In the genomic region with DNA sequence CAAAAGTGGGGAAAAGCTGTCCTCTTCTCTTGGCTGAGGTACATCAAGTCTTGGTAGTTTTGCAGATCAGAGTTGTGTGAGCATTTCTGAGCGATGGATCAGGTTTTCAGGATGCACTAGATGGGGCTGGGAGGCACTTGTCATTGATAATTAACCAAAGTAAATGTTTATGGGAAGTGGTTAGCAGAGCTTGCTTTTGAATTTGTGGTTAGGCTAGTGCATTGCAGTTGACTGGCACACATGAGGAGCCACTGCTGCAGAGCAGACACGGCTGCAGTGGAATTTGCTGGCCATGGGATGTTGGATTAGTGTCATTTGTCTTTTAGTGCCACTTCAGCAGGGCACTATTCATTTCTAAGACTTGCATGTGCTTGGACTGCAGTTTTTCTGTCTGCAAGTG, we compare ENCODE assay signal across 13 mouse cellular contexts. TPM values are rescaled to one million over a fixed set of nuclear protein-coding genes. Genes with fewer than 3 reads are reported as not detected.
A peak's percentile ranks its signal among the peaks of the same experiment; 100 is the strongest.
DNase-seq lines count a peak whose midpoint lies in the region; ATAC-seq and TF ChIP-seq lines count a peak whose summit lies in the region.
"Had no signal": no experiment of that assay in that cellular context is flagged by ENCODE, and none has a peak within 500 bp of the region (broad histone marks: within the 10 kb centered on the region; RNA-seq: fewer than 3 reads in every experiment).

No protein-coding gene starts in this region.

- ATAC-seq in hindbrain, embryonic 12.5 days (ENCODE audit: low FRiP score): no peak
- no peak for ATAC-seq in hindbrain, postnatal 0 days

- H3K36me3 ChIP-seq in hindbrain, embryonic 12.5 days: 0 out of 2 replicates have a peak, but pooled peaks cover 6% of the 10 kb centered on the region
- no peaks in the 10 kb centered on the region for H3K36me3 ChIP-seq in hindbrain, postnatal 0 days (ENCODE audit: insufficient read depth, low read length)

- no peak overlapping the region for H3K9ac ChIP-seq in hindbrain, embryonic 12.5 days
- H3K9ac ChIP-seq in hindbrain, postnatal 0 days (replicated peaks; ENCODE audit: low read length): no peak overlapping the region
- H3K9ac ChIP-seq: limb, embryonic 13.5 days had no signal

- no peak for TF ChIP-seq CTCF in hindbrain, postnatal 0 days (IDR thresholded peaks at IDR 0.05; ENCODE audit: low read depth)

- intact Hi-C loops in left cerebral cortex, postnatal 14 days (cut with DNase I): no loop called here

- H3K27ac ChIP-seq in hindbrain, embryonic 12.5 days: no peak overlapping the region
- no peak overlapping the region for H3K27ac ChIP-seq in hindbrain, postnatal 0 days
- H3K27ac ChIP-seq: heart, adult 2 months; limb, embryonic 13.5 days had no signal

- H3K4me2 ChIP-seq in hindbrain, embryonic 12.5 days (replicated peaks): peak overlapping the region; percentile 8; the same call in 1 of the 2 replicates
- H3K4me2 ChIP-seq in hindbrain, postnatal 0 days (ENCODE audit: low read depth, low read length): no peak overlapping the region
- H3K4me2 ChIP-seq: limb, embryonic 13.5 days had no signal

- H3K4me3 ChIP-seq in hindbrain, embryonic 12.5 days: no peak overlapping the region
- H3K4me3 ChIP-seq in hindbrain, postnatal 0 days (ENCODE audit: low read length): no peak overlapping the region
- H3K4me3 ChIP-seq: heart, adult 2 months; limb, embryonic 13.5 days had no signal

- DNase-seq in hindbrain, postnatal 0 days (ENCODE audit: low spot score): no peak
- peak; percentile 58 for DNase-seq in 416B (ENCODE audit: low read depth)
- DNase-seq in Muller cell, postnatal 12 days (ENCODE audit: inconsistent ontology term): peak; percentile 47
- DNase-seq in kidney, postnatal 14 days: peak; percentile 42
- no peak for DNase-seq in left cerebral cortex, postnatal 14 days (ENCODE audit: low spot score in 2 of 2)
- no peak for DNase-seq in adrenal gland, postnatal 10 days
- DNase-seq in thymus, postnatal 10 days (ENCODE audit: low spot score in 2 of 2): no peak
- DNase-seq: adrenal gland, postnatal 14 days; cerebellum, adult 2 months; heart, adult 2 months; thymus, postnatal 25 days had no signal

- WGBS in hindbrain, embryonic 12.5 days: 55% methylated on average over 2 of the region's 2 CpGs
- WGBS in hindbrain, postnatal 0 days: 45% methylated on average over 2 of the region's 2 CpGs

- H3K9me3 ChIP-seq in hindbrain, embryonic 12.5 days (replicated peaks): no peaks in the 10 kb centered on the region
- no peaks in the 10 kb centered on the region for H3K9me3 ChIP-seq in hindbrain, postnatal 0 days (ENCODE audit: low read length)
- H3K9me3 ChIP-seq: limb, embryonic 13.5 days had no signal

- no peaks in the 10 kb centered on the region for H3K27me3 ChIP-seq in hindbrain, embryonic 12.5 days
- no peaks in the 10 kb centered on the region for H3K27me3 ChIP-seq in hindbrain, postnatal 0 days (ENCODE audit: insufficient read depth, low read length)
- H3K27me3 ChIP-seq: limb, embryonic 13.5 days had no signal

- peaks cover 45% of the 10 kb centered on the region for H3K4me1 ChIP-seq in hindbrain, embryonic 12.5 days
- peaks cover 25% of the 10 kb centered on the region for H3K4me1 ChIP-seq in hindbrain, postnatal 0 days (ENCODE audit: insufficient read depth, low read length)

RNA-seq across cellular contexts. Expression of gene Gm20388, which starts 3.5 kb away (rescaled TPM):
- polyA plus RNA-seq in hindbrain, embryonic 12.5 days (2016; fragmentation: Nextera tagmentation; extraction: Ambion mirVana): not detected in 2 replicates
- 58.0 and 71.3 TPM in 2 replicates for total RNA-seq in hindbrain, postnatal 0 days (2014; rRNA removed)
- not detected in 2 replicates for polyA plus RNA-seq in hindbrain, postnatal 0 days (2015; fragmentation: Nextera tagmentation; extraction: Ambion mirVana)
- total RNA-seq in left cerebral cortex, postnatal 14 days (2021): 1 to 10 TPM; 2.8 to 7.3 TPM
- total RNA-seq in adrenal gland, postnatal 10 days (2021): 1 to 10 TPM; 1.9 to 2.0 TPM

RNA-seq across cellular contexts. Expression of gene Usp10, which starts 4.0 kb away (rescaled TPM):
- 137 and 141 TPM in 2 replicates for polyA plus RNA-seq in hindbrain, embryonic 12.5 days (2016; fragmentation: Nextera tagmentation; extraction: Ambion mirVana)
- 88.5 and 91.1 TPM in 2 replicates for total RNA-seq in hindbrain, postnatal 0 days (2014; rRNA removed)
- polyA plus RNA-seq in hindbrain, postnatal 0 days (2015; fragmentation: Nextera tagmentation; extraction: Ambion mirVana): 89.0 and 94.2 TPM in 2 replicates
- 10 to 100 TPM; 82.2 to 95.2 TPM for total RNA-seq in left cerebral cortex, postnatal 14 days (2021)
- total RNA-seq in adrenal gland, postnatal 10 days (2021): 100 to 1,000 TPM in 1 of 2 experiments, 10 to 100 TPM in 1; 92.2 to 106 TPM

RNA-seq across cellular contexts. Expression of gene Klhl36, which starts 52.1 kb away (rescaled TPM):
- 12.2 and 12.8 TPM in 2 replicates for polyA plus RNA-seq in hindbrain, embryonic 12.5 days (2016; fragmentation: Nextera tagmentation; extraction: Ambion mirVana)
- 36.6 and 37.3 TPM in 2 replicates for total RNA-seq in hindbrain, postnatal 0 days (2014; rRNA removed)
- polyA plus RNA-seq in hindbrain, postnatal 0 days (2015; fragmentation: Nextera tagmentation; extraction: Ambion mirVana): 20.6 and 22.0 TPM in 2 replicates
- total RNA-seq in left cerebral cortex, postnatal 14 days (2021): 1 to 10 TPM; 6.0 to 7.3 TPM
- 10 to 100 TPM in 1 of 2 experiments, 1 to 10 TPM in 1; 7.3 to 11.2 TPM for total RNA-seq in adrenal gland, postnatal 10 days (2021)

Comparison
In these comparisons a context has a peak if more than half of its experiments do, and no peak if none do; other contexts are left out.
1. DNase-seq: peak in 416B (single experiment), Muller cell, postnatal 12 days (single experiment) and kidney, postnatal 14 days (single experiment); none in hindbrain, postnatal 0 days (single experiment), left cerebral cortex, postnatal 14 days (0 of 2), adrenal gland, postnatal 10 days (single experiment) and thymus, postnatal 10 days (0 of 2).